Mouse (Mus musculus) thymus, postnatal 14 days (tissue): ENCODE data around the gene Slc38a3.

Experiments used
- DNase-seq: peaks from one replicate; pipeline ENCODE4 v3.0.0; 2021

The Slc38a3 gene

DNA sequence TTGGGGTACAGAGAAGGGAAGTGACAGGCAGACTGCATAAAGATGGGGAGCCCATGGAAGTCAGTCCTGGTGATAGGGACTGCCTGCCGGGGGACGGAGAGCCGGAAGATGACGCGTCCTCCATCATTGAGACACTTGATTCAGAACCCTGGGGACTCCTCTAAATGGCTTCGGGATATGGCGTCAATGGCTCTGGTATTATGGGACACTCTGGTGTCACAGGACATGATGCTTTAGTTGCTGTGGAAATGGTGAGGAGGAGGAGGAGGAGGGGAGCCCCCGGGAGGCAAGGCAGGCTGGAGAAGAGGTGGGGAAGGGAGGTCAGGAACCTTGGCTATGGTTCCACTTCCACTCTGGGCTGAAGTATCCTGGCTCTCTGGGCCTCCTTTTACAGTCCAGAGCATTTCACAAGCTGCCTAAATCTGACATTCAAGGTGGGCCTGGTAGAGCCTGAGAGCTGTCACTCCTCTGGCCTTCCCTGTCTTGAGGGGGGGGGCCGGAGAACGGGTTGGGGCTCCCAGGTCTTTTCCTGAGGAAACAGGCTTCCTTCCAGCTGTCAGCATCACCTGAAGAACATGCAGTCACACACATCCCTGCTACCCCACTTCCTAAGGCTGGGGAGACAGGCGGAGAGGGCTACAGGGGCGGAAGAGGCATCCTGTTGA lies 26.2 kb upstream of the Slc38a3 start:
- DNase-seq = no peak

DNA sequence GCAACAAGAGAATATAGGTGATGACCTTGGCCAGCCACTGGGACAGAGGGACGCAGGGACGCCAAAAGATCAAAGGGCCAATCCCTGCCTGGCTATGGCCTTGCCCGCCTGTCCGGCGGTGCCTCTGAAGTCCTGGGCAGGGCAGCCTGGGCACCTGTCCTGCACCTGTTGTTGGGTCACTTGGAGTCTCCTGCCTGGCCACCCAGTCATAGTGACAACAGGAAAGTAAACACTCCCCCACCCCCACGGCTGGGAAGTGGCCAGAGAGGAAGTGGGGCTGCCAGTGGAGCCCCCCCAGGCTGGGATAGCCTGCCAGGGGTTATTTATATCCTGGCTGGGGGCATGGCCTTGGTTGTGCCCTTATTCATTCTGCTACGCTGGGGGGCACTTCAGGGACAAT lies 25.3 kb upstream of the Slc38a3 start:
- no peak for DNase-seq

DNA sequence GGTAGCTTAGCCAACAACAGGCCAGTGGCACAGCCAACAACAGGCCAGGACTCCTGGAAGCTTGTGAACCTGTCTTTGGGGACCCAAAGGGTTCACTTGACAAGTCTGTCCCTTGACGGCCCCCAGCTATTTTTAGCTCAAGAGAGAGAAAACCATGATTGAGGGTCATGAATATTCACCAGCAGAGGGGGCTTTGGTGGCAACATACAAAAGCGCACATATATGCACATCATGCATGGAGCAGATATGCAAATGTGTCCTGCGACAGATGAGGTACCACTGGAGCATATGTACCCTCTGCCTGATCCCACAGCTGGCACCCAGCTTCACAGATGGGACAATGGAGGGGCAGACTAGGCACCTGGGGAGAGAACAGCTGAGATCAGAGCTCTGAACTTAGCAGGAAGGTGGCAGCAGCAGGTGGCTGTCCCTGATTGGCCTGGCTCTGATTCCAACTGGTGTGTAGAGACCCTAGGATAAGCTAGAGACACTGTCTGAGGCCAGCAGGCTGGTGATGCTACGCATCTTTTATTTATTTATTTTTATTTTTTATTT lies 24.2 kb upstream of the Slc38a3 start:
- DNase-seq = peak; percentile 33

DNA sequence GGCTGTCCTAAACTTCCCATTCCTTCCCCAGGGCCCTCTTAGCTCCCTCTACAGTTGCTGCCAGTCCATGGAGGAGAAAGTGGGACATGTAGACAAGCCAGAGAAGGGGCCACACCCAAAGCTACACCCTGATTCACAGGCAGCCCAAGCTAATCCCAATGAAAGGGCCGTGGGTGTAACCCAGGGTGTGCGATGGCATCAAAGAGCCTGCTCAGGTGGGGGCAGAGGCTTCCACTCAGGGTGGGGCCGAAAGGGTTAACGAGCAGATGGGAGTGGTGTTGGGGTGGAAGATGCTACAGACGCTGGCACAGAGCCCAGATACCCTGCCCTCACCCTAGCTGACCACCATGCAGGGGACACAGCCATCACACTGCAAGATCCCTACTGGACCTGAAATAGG lies 23.5 kb upstream of the Slc38a3 start:
- DNase-seq = no peak

DNA sequence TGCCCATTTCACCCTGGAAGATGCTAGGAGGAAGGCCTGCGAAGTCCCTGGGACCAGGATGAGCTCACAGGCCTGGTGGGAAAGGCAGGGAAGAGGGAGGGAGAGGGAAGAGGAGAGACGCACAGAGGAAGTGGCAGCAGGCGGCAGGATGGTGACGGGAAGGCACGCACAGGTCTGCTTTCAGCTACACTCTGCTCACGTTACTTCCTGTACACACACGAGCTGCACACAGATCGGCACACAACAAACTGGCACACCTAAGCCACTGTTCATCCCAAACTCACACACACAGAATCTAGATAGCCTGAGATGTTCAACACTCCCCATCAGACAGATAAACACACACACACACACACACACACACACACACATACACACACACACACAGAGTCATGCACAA lies 21.1 kb upstream of the Slc38a3 start:
- no peak for DNase-seq

DNA sequence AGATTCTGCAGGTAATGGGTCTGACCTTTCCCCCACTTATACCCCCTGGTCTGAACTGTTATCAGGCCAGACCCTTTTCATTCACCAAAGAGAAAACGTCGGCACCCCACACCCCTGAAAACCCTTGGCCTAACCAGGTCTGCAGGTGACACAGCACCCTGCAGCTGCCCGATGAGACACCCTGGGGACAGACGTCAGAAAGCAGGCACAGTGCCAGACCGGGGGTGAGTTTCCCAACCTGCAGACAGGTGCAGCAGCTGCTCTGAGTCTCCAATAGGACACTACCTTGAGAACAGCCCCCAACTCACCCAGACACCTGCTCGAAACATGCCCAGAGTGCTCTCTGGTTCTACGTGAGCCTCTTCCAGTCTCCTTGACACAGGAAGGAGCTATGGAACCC lies 19.6 kb upstream of the Slc38a3 start:
- DNase-seq = no peak

DNA sequence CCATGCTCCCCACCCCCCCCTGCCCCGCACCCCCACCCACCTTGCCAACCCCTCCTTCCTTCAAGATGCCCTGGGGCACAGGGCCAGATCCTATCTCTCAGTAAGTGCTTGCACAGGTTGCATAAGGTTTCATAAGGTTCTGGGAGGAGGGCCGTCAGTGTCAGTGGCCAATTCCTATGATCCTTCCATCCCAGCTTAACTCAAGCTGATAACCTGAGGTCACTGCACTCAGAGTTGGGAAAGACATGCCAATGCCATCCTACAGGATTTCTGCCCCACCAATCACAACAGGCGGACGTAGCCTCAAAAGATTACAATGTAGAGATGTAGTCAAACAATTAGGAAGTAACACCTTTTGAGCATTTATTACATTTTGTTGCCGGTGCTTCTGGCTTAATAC lies 19.1 kb upstream of the Slc38a3 start:
- no peak for DNase-seq

DNA sequence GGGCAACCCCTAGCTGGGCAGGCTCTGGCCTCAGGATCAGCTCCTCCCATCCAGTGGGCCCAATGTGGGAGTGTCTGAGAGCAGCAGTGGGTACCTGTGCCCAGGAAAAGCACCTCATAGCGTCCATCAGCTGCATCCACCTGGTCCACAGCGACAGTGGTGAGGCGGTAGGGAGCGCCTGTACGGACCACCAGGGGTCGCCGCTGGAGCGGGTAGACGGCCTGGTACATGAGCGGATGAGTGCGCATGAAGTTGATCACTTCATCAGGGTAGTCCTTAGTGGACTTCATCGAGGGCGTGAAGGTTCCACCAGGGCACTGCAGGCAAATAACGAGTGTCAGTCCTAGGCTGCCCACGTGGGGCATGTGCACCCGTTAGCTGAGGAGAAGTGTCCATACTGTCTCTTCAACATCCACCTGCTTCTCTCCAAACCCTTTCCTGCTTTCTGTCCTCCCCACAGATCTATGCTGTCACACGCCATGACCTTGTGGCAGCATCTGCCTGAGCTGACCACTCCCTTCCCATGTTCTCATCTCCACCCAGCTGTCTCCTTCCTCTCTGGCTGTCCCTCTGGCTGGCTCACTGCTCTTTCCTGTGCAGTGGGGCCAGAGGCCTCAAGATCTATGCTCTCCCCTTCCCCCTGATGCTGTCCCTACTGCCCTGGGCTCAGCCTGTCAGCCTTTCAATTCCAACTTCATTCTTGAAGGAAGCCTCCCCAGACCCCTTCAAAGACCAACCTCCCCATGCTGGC lies 16.1 kb upstream of the Slc38a3 start:
- peak; percentile 85 for DNase-seq

DNA sequence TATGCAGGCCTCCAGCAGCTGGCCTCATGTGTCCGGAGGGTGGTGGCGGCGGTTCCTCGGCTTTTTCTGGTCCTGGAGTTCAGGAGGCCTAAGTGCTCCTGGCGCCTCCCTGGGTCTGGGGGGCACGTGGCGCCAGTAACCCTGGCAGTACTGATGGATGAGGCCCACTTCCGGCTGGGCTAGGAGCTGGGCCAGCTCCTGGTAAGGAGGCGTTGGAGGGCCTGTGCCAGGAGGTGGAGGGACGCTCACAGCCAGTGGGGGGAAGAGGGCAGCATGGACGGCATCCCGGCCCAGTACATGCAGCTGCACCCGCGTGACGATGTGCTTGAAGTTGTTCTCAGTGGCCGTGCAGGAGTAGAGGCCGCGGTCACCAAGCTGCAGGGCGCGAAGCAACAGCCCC lies 13.1 kb upstream of the Slc38a3 start:
- DNase-seq = no peak

DNA sequence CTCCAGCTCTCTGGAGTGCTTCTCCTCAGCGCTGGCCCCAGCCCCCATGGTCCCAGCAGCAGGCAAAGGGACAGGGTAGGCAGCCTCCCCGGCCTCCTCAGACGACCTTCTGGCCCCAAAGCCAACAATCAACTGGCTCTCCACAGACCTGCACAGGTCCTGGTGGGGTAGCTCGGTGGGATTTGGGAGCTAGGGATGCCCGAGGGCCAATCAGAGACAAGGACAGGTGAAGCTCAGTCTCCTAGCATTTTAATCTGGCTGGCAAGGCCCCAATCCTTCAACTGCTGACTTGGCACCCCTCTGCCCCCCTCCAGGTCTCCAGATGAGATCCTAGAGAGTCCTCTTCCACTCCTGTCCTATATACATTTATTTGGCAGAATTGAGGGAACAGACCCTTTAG lies 10.2 kb upstream of the Slc38a3 start, which contains the start of gene Gnat1:
Gene Gnat1 (minus strand): TSS at position 212 of the 400 bp plus-strand sequence.
- DNase-seq = no peak

DNA sequence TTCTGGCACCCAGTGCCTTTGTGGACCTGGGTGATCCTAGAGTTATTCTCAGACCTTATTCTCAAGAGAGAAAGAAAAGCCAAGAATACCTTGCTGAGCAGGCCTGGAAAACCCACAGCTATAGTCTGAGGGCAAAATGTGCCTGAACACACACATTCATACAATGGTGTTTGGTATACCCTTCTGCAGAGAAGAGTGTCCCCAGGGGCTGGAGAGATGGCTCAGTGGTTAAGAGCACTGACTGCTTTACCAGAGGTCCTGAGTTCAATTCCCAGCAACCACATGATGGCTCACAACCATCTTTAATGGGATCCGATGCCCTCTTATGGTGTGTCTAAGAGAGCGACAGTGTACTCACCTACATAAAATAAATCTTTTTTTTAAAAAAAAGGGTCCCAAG lies 9.5 kb upstream of the Slc38a3 start:
- DNase-seq = no peak

DNA sequence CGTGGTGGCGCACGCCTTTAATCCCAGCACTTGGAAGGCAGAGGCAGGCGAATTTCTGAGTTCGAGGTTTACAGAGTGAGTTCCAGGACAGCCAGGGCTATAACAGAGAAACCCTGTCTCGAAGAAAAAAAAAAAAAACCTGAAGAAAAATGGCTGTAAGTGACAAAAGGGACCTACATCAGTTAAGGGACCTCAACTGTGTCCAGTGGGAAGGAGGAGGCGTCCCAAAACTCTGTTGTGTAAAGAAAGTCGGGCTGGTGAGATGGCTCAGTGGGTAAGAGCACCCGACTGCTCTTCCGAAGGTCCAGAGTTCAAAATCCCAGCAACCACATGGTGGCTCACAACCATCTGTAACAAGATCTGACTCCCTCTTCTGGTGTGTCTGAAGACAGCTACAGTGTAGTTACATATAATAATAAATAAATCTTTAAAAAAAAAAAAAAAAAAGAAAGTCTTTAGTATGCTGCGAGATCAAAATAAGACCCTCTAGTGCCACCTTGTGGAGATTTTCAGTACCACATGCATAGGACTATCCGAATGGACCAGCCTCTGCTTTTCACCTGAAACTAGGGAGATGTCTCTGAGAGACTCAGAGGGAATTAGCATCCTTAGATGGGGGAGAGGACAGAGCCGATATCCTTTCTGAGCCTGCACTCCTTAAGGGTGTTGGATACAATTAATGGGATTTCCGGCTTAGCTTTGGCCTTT lies 8.6 kb upstream of the Slc38a3 start:
- peak; percentile 80 for DNase-seq

DNA sequence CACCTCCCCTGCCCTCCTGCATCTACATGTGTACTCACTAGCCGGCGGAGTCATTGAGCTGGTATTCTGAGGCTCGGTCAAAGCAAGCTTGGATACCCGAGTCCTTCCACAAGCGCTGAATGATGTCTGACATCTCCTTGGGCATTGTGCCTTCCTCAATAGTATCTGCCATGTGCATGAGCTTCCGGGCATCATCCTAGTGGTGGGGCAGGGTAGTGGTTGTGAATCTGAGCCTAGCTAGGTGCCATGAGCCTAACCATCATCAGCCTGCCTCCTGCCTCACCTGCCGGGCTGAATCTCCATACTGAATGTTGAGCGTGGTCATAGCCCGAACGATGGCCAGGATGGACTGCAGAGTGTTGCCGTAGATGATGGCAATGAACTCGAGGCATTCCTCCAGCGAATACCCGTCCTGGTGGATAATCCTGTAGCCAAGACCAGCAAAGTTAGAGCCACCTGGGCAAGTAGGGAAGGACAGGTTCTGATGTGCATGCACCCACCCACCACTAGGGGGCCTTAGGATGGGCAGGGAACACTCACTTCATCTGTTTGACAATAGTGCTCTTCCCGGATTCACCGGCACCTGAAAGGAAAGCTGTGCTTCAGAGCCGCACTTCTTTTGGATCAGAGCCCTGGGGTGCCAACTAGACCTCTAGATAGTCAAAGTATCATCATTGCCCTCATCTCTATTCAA lies 7.9 kb upstream of the Slc38a3 start:
- DNase-seq = peak; percentile 74

DNA sequence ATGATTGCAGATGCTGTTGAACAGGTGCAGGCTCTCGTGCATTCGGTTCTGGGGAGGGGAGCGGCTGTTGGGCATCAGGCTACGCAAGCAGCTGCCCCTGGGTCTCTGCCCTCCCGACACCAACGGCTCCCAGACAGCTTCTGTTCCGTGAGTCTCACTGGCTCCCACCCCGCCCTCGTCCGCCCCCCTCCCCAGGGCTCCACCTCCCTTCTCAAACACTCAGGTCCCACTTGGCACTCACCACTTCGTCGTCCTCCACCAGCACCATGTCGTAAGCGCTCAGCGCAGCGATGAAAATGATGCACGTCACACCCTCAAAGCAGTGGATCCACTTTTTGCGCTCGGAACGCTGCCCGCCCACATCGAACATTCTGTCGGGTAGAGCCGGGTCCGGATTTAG lies 7.0 kb upstream of the Slc38a3 start:
- DNase-seq = no peak

DNA sequence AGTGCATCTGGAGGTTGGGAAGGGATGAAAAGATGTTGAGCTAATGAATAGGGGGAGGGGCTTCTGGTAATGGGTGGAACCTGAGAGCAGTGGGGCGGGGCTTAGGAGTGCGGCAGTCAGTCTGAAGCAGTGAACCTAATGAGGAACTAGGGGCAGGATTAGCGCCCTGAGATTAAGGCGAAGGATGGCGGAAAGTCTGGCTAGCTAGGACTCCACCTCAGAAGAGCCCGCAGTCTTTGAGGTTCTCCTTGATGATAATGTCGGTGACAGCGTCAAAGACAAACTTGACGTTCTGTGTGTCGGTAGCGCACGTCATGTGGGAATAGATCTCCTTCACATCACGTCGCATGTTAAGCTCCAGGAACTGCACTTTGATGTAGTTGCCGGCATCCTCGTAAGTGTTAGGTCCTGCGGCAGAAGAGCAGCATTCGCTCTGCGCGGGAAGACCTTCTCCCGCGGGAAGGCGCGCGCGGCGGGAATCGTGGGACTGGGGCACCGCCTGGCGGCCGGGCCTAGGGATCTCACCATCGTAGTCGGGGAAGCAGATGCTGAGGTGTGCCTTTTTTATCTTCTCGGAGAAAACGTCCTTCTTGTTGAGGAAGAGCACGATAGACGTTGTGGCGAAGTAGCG lies 6.5 kb upstream of the Slc38a3 start:
- DNase-seq = peak; percentile 76

DNA sequence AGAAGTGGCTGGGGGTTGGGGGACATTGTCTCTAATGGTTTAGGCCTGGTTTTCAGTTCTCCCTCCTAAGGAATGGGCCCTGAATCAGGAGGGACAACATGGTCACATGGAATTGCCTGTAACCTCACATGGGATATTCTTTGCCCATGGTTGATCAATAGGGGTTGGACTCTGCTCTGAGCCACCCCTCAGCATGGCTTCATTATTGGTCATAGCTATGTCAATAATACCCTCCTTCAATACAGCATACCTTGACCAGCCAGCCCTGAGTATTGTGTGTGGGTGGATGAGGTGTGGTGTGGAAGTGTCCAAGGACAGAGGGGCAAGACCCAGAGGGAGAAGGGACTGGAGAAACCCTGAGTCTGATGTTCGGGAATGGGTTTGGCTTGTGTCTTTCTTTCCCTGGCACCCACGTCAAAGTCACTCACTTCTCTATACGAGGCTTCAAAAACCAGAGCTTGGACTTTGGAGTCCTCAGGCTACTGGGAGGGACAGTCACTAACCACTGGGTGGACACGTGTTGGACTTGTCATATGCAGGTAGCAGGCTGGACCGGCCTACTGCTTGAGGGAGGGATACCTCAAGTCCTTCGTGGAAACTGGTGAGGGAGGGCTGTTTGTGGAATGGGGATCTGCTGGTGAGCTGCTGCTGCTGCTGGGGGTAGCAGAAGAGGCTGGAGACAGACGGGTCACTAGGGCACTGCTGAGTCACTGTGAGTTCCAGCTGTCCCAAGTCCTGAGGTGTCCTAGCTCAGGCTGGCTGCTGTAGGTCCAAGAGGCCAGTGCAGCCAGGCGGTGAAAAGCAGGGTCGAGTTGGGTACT lies 5.5 kb upstream of the Slc38a3 start:
- DNase-seq = no peak

DNA sequence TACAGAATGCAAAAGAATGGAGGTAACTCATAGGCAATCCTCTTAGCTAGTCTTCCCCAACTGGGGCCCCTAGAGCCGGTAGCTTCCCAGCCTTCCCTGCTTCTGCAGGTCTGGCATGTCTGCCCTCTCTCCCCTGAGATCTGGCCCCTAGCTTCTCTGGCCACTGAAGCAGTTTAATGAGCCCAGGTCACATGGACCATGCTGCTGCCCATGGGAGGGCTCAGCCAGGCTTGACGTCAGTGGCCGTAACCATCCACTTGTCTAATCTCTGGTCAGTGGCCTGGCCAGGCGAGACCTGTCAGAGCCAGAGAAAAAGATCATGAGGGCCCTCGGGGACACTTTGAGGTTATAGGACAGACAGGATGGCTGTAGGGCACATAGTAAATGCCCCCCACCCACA lies 929 bp upstream of the Slc38a3 start:
- DNase-seq = no peak

DNA sequence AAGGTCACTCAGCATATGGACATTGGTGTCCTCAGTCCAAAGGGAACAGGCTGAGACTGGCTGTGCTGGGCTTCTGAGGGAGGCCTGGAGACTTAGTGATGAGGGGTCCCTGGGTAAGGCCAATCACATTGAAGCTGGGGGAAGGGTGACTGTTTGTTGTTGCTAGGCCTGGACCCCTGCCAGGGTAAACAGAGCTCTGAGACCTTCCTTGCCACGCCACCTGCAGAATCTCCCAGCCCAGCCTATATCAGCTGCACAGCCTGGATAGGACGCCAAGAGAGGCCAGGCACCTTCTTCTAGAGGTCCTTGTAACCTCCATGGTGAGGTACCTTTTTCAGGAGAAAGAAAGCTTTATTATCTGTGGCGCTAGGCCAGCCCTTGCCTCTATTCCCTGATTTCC lies 414 bp downstream of the Slc38a3 start:
- DNase-seq = no peak

DNA sequence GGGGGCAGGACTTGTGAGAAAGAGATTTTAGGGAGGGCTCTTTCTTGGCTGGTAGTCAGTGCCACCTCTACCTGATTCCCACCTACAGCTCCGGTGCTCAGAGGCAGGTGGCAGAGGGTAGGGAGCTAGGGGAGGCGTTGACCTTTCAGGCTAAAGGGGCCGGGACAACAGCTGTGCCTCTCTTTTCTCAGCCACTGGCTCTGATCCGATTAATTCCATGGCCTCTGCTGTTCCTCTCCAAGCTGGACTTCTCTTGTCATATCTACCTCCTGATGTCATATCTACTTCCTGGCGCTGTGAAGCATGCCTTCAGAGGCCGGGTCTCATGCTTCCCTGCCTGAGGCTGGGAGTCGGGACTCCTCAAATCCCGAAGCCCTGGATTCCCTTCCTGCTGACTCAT lies 1.3 kb downstream of the Slc38a3 start:
- no peak for DNase-seq

DNA sequence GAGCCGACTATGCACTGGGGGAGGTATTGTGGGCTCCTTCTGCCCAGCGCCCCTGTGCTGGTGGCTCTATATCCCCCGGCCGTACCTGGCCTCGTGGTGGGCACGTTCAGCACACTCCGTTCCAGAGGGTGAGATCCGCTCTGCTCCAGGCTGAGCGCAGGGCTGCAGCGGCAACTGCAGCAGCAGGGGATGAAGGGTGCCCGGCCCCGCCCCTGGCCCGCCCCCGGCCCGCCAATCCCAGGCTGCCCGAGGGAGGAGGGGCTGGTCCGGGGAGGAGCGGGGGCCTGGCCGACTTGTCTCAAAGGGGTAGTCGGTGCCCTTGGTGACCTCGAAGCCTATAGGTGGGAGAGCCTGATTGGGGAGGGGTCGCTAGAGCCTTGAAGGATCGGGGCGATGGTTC lies 2.1 kb downstream of the Slc38a3 start:
- DNase-seq = peak; percentile 52

DNA sequence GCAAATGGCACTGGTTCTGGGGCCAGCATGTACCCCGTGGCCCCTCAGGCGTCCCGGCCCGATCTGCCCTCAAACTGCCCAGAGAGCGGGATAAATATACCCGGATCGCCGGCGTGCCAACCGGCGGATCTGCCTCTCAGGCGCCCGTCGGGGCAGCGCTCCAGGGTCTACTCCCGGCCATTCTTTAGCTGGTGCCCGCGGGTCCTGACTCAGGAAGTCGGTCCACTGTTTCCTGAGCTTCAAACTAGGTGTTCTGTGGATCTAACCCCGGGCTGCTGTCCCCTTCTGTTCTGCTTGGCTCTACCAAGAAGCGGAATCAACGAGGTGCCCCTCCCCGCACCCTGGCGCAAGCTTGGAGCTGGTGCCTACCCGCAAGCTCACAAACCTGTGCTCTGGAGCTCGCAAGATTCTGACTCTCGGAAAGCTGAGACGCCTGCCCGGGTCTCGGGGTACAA lies 2.6 kb downstream of the Slc38a3 start:
- no peak for DNase-seq

DNA sequence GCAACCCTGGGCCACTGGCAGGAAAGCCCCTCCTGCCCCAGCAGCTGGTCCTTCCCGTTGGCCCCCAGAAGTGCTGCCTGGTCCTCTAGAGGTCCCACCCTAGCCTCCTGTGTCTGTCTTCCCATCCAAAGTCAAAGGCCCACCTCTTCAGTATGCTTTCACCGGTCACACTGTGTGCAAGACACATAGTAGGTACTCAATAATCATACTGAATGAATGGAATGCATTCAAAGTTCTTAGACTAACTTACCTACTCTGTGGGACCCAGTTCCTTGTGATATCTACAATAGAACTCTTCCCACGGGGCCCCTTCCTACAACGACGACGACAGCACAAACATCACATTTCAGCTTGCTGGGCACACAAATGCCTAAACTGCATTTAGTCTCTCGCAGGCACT lies 4.0 kb downstream of the Slc38a3 start:
- no peak for DNase-seq
